Mouse (Mus musculus) neural tube, embryonic 11.5 days (tissue): ENCODE results near the gene Cst3. TPM values are rescaled to one million over a fixed set of nuclear protein-coding genes. Genes with fewer than 3 reads are reported as not detected.
A peak's percentile ranks its signal among the peaks of the same experiment; 100 is the strongest.

ENCODE experiments used
- ATAC-seq: fragments of 200-750 bp; cut with Nextera tagmentation; 2 replicates; pipeline ENCODE4 v1.8.0; 2017; ENCODE audit warnings: moderate number of reproducible peaks, mild to moderate bottlenecking, moderate TSS enrichment, moderate library complexity; ENCODE audit not compliant: insufficient read depth, low FRiP score, low TSS enrichment
- DNase-seq: peaks from one replicate; pipeline ENCODE4 v3.0.0-alpha.2; 2015; ENCODE audit warnings: low spot score
- H3K27ac ChIP-seq: fragments of 300-500 bp; sonication (generic); 2 replicates; pipeline ENCODE4 v1.5.1; 2014; ENCODE audit warnings: low read depth, mild to moderate bottlenecking, low read length
- H3K27me3 ChIP-seq: fragments of 300-500 bp; sonication (generic); 2 replicates; pipeline ENCODE4 v1.6.1; 2014; ENCODE audit warnings: mild to moderate bottlenecking, low read length, mixed read lengths; ENCODE audit not compliant: control insufficient read depth, insufficient read depth
- H3K36me3 ChIP-seq: fragments of 300-500 bp; sonication (generic); 2 replicates; pipeline ENCODE4 v1.6.1; 2014; ENCODE audit warnings: mild to moderate bottlenecking, low read length, moderate library complexity, mixed read lengths; ENCODE audit not compliant: control insufficient read depth, insufficient read depth
- H3K4me1 ChIP-seq: fragments of 300-500 bp; sonication (generic); 2 replicates; pipeline ENCODE4 v1.6.1; 2014; ENCODE audit warnings: low read length, mixed read lengths; ENCODE audit not compliant: control insufficient read depth, insufficient read depth
- H3K4me2 ChIP-seq: fragments of 300-500 bp; sonication (generic); 2 replicates; pipeline ENCODE4 v1.6.1; 2014; ENCODE audit warnings: low read depth, mild to moderate bottlenecking, moderate library complexity
- H3K4me3 ChIP-seq: fragments of 300-500 bp; sonication (generic); 2 replicates; pipeline ENCODE4 v1.5.1; 2014; ENCODE audit warnings: low read depth, low read length
- H3K9ac ChIP-seq: fragments of 300-500 bp; sonication (generic); 2 replicates; pipeline ENCODE4 v1.6.1; 2014; ENCODE audit warnings: mild to moderate bottlenecking, low read length
- H3K9me3 ChIP-seq: fragments of 300-500 bp; sonication (generic); 2 replicates; pipeline ENCODE4 v1.6.1; 2016; ENCODE audit warnings: low read length; ENCODE audit not compliant: control insufficient read depth
- WGBS: fragments of 180-500 bp; shearing (Covaris S2); extraction: QIAGEN DNeasy Blood & Tissue Kit; methylation state at CpG from one replicate; pipeline ENCODE4 v1.1.7; 2014; 5-methylcytosine and 5-hydroxymethylcytosine counted together
- polyA plus RNA-seq: library from polyadenylated mRNA; unstranded; fragments of >200 nt; fragmentation: Nextera tagmentation; extraction: Ambion mirVana; gene quantifications from 2 replicates; pipeline ENCODE4 v1.2.1, GENCODE M21; 2014

Cst3 gene
- polyA plus RNA-seq, 1 experiment from 2014 or later: 318 TPM

- H3K9me3 ChIP-seq: no peaks in the 10 kb centered on the region
- WGBS: 85% methylated on average over 1 of the region's 1 CpGs
- no peaks in the 10 kb centered on the region for H3K27me3 ChIP-seq
- DNase-seq (no peak), ATAC-seq (no peak)
- no peak overlapping the region for H3K4me2 ChIP-seq
- H3K27ac ChIP-seq: no peak overlapping the region
- H3K4me1 ChIP-seq: peaks cover 2% of the 10 kb centered on the region; the same call in 1 of the 2 replicates
- H3K4me3 ChIP-seq: no peak overlapping the region
- no peak overlapping the region for H3K9ac ChIP-seq
- H3K36me3 ChIP-seq: no peaks in the 10 kb centered on the region; the same call in 1 of the 2 replicates
These were observed 6.5 kb downstream of the Cst3 start for GRCm38 (mm10) chr2:148868959-148869358.

- Histone ChIP-seq H3K9ac (no peak within 1 kb of the TSS), H3K4me3 (no peak within 1 kb of the TSS), H3K27ac (no peak within 1 kb of the TSS), H3K9me3 (no peaks in the 10 kb centered on the region), H3K4me1 (no peaks in the 10 kb centered on the region), H3K36me3 (no peaks in the 10 kb centered on the region), H3K27me3 (no peaks in the 10 kb centered on the region), H3K4me2 (no peak within 1 kb of the TSS)
- DNase-seq (no peak), ATAC-seq (no peak)
- WGBS: 73% methylated on average over 2 of the region's 2 CpGs
These were observed 10.5 kb downstream of the Cst3 start, which contains the start of gene 9230104L09Rik for GRCm38 (mm10) chr2:148864966-148865365. TSS of gene 9230104L09Rik (minus strand) at chr2:148865038.

GRCm38 (mm10) chr2:148861693-148862092 lies 13.8 kb downstream of the Cst3 start:
- H3K4me1 ChIP-seq: no peaks in the 10 kb centered on the region
- H3K36me3 ChIP-seq: no peaks in the 10 kb centered on the region
- ATAC-seq: no peak
- no peak overlapping the region for H3K27ac ChIP-seq
- no peaks in the 10 kb centered on the region for H3K27me3 ChIP-seq
- H3K9ac ChIP-seq: no peak overlapping the region
- DNase-seq: no peak
- H3K4me2 ChIP-seq: no peak overlapping the region
- H3K4me3 ChIP-seq: no peak overlapping the region
- H3K9me3 ChIP-seq: no peaks in the 10 kb centered on the region

DNA sequence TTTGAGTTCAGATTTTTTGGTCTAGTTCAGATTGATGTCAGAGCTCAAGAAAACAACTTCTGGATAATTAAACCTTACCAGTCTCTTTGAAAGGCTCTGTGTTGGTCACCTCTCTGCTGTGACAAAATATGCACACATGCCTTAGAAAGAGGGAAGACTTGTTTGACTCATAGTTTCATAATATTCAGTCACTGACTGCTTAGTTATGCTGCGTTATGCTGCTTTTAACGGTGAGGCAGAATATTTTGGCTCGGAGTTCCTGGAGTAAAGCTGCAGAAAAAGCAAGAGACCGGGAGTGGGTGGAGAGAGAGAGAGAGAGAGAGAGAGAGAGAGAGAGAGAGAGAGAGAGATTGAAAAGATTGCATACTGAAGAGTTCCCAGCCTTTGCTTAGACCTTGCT lies 14.5 kb downstream of the Cst3 start:
- WGBS: 80% methylated on average over 4 of the region's 4 CpGs
- ATAC-seq: no peak
- no peak overlapping the region for H3K4me2 ChIP-seq
- H3K27ac ChIP-seq: no peak overlapping the region
- no peaks in the 10 kb centered on the region for H3K27me3 ChIP-seq
- no peak overlapping the region for H3K4me3 ChIP-seq
- no peaks in the 10 kb centered on the region for H3K4me1 ChIP-seq
- no peaks in the 10 kb centered on the region for H3K36me3 ChIP-seq
- DNase-seq: no peak
- no peak overlapping the region for H3K9ac ChIP-seq
- H3K9me3 ChIP-seq: no peaks in the 10 kb centered on the region

DNA sequence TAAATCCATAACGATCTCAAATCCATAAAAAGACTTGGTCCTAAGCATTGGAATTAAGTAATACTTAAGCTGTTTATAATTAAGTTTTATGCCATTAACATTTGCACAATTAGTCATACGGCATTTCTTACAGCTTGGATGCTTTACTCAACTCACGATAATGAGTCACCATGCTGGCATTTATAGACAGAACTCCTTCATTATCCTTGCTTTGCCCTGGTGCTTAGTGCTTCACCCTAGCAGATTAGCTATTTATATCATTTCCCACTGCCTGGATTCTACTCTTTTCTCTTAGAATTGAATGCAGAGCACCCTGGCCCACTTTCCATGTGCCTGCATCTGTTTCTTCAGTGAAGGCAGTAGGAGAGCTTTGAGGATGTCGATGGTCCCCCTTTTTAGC lies 18.0 kb downstream of the Cst3 start:
- no peak overlapping the region for H3K9ac ChIP-seq
- no peaks in the 10 kb centered on the region for H3K9me3 ChIP-seq
- H3K4me2 ChIP-seq: no peak overlapping the region
- no peak overlapping the region for H3K4me3 ChIP-seq
- no peaks in the 10 kb centered on the region for H3K4me1 ChIP-seq
- no peak for ATAC-seq
- H3K27ac ChIP-seq: no peak overlapping the region
- no peak for DNase-seq
- H3K36me3 ChIP-seq: no peaks in the 10 kb centered on the region
- WGBS: 86% methylated on average over 4 of the region's 4 CpGs
- no peaks in the 10 kb centered on the region for H3K27me3 ChIP-seq

DNA sequence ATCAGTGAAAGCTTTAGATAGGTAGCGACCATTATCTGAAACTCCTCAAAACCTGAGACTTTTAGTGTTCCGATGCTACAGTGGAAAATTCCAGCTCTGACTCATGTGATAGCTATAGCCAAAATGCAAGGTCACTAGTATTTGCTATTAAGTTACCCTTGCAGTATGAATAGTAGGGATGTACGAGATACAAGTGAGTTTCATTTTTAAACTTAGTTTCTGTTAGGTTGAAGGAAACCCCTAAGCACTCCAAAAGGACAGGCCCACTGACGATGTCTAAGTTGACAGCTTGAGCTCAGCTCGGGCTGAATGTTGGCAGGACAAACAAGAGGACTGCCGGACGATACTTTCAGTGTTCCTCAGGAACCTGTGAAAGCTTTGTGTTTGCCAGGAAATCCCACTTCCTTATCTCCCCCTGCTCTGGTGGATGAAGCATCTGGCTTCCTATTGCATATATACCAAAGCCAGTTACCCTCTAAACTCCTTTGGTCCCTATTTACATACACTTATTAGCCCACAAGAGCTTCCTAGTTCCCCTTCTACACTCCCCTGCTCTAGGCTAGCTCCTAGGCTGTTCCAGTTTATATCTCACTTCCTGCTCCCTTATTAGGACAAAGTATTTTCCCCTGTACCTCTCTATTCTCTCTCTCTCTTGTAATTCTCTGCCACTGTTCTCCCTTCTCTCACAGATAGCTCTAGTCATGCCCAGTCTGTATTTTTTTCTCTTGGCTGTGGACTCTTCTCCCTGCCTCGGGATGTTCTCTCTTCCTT lies 18.7 kb downstream of the Cst3 start:
- no peaks in the 10 kb centered on the region for H3K9me3 ChIP-seq
- H3K4me1 ChIP-seq: no peaks in the 10 kb centered on the region
- no peaks in the 10 kb centered on the region for H3K27me3 ChIP-seq
- WGBS: 87% methylated on average over 8 of the region's 8 CpGs
- H3K4me2 ChIP-seq: no peak overlapping the region
- no peak overlapping the region for H3K27ac ChIP-seq
- ATAC-seq (no peak), DNase-seq (no peak)
- H3K4me3 ChIP-seq: no peak overlapping the region
- H3K36me3 ChIP-seq: no peaks in the 10 kb centered on the region
- no peak overlapping the region for H3K9ac ChIP-seq

DNA sequence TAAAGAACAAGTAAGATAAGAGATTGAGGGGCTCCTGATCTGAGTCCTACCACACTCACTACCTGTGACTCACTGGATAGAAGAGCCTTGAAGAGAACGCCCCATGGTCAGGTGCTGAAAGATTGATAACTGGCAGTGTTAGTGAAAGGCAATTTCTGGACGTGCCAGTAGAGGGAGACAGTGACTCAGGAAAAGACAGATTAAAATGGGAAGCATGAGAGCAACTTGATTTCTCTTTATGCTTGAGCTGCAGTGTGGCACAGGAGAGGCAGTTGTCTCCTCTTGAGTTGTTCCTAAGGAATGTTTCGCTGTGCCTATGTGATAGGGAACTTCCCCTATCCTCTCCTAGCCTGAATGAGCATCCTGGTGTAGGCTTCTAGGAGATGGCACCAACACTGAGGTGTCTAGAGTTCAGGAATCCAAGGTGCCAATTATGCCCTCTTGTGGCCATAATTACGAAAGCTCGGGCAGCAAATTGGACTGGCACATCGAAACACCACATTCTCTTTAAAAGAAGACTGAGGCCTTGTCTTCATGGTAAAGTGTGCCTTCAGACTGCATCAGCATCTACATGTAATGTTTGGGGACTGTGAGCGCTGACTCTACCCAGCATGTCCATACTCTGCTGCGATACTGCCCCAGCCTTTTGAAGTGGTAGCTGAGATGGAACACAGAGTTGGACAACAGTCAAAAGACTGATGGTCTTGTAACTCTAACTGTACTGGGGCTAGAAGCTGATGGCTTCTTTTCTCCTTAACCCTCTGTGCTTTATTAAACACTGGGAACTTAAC lies 24.2 kb downstream of the Cst3 start:
- ATAC-seq (peak; percentile 59; the same call in 1 of the 2 replicates), DNase-seq (peak; percentile 64)
- H3K27ac ChIP-seq: no peak overlapping the region
- no peaks in the 10 kb centered on the region for H3K4me1 ChIP-seq
- no peaks in the 10 kb centered on the region for H3K27me3 ChIP-seq
- H3K36me3 ChIP-seq: no peaks in the 10 kb centered on the region
- H3K4me2 ChIP-seq: no peak overlapping the region
- H3K9me3 ChIP-seq: no peaks in the 10 kb centered on the region
- no peak overlapping the region for H3K9ac ChIP-seq
- 47% methylated on average over 8 of the region's 8 CpGs for WGBS
- H3K4me3 ChIP-seq: no peak overlapping the region

- Histone ChIP-seq H3K36me3 (no peaks in the 10 kb centered on the region), H3K9me3 (no peaks in the 10 kb centered on the region), H3K4me3 (no peak overlapping the region), H3K27me3 (no peaks in the 10 kb centered on the region), H3K27ac (no peak overlapping the region), H3K9ac (no peak overlapping the region), H3K4me1 (no peaks in the 10 kb centered on the region), H3K4me2 (no peak overlapping the region)
- WGBS: 92% methylated on average over 2 of the region's 2 CpGs
- ATAC-seq (no peak), DNase-seq (no peak)
These were observed 36.3 kb downstream of the Cst3 start for GRCm38 (mm10) chr2:148839224-148839623.
